Mouse (Mus musculus): ENCODE measurements around the gene Atoh8. TPM values are rescaled to one million over a fixed set of nuclear protein-coding genes. Genes with fewer than 3 reads are reported as not detected.

The Atoh8 gene
- polyA plus RNA-seq, 1 experiment from 2014 or later, result 4.7 TPM

DNA sequence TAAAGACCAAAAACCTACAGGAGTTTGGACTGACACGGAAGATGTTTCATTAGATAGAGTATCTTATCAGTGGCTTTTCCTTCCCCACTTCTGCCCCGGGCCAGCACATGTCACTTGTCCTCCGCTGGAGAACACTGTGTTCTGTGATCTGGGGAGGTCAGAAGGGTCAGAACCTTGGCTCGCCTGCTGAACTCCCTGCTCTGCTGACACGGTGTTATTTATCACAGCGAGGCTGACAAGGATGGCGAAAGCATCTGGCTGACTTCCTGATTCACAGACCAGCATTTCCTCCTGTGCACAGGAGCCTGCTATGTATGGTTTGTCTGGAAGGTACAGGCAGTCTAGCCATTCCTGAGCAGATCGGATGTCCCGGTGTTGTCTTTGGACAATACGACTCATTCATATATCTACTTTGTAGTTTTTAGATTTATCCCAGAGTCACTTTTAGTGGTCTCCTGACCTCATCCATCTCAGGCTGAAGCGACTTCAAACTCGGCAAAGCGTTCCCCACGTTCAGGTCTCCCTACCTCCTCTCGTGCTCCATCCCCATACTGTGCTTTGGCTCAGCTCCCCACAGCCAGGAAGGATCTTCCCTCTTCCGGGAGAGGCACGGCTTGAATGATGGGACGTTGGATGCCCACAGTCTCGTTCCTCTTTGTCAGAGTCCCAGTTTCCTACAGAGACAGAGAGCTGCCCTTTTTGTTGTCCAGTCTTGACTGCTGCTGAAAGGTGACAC lies 73.1 kb downstream of the Atoh8 start:
- Histone ChIP-seq H3K4me3 (ENCODE audit: low read length) (no peak overlapping the region), H3K27ac (ENCODE audit: low read depth, low read length) (no peak overlapping the region), H3K4me2 (ENCODE audit: low read length) (no peak overlapping the region), H3K27me3 (replicated peaks; ENCODE audit: control insufficient read depth, insufficient read depth, low read length) (no peaks in the 10 kb centered on the region), H3K4me1 (ENCODE audit: control insufficient read depth, insufficient read depth, low read depth, low read length) (peaks cover 3% of the 10 kb centered on the region; the same call in 1 of the 2 replicates), H3K9ac (ENCODE audit: low read depth, low read length) (no peak overlapping the region), H3K9me3 (ENCODE audit: control insufficient read depth, low read length) (no peaks in the 10 kb centered on the region), H3K36me3 (ENCODE audit: control insufficient read depth, insufficient read depth, low read length) (no peaks in the 10 kb centered on the region)
- ATAC-seq, result no peak
- WGBS, result 56% methylated on average over 19 of the region's 19 CpGs

DNA sequence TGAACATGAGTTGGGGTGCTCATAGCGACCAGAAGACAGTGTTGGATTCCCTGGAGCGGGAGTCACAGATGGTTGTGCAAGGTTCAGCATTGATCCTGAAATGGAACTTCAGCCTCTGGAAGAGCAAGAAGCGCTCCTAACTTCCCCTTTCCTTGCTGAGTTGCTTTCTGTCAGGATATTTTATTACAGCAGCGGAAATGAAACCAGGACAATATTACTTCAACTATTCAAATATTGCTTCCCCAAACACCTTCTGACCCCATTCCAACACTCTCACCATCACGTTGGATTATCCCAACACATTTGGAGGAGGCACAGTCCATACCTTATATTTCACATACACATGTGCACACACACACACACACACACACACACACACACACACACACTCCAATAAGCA lies 73.6 kb downstream of the Atoh8 start:
- no peak overlapping the region for H3K27ac ChIP-seq (ENCODE audit: low read depth, low read length)
- H3K9me3 ChIP-seq (ENCODE audit: control insufficient read depth, low read length), result no peaks in the 10 kb centered on the region
- H3K4me1 ChIP-seq (ENCODE audit: control insufficient read depth, insufficient read depth, low read depth, low read length), result peaks cover 3% of the 10 kb centered on the region; the same call in 1 of the 2 replicates
- H3K4me2 ChIP-seq (ENCODE audit: low read length), result no peak overlapping the region
- H3K27me3 ChIP-seq (replicated peaks; ENCODE audit: control insufficient read depth, insufficient read depth, low read length), result no peaks in the 10 kb centered on the region
- no peaks in the 10 kb centered on the region for H3K36me3 ChIP-seq (ENCODE audit: control insufficient read depth, insufficient read depth, low read length)
- ATAC-seq, result no peak
- no peak overlapping the region for H3K4me3 ChIP-seq (ENCODE audit: low read length)
- no peak overlapping the region for H3K9ac ChIP-seq (ENCODE audit: low read depth, low read length)
- 85% methylated on average over 5 of the region's 5 CpGs for WGBS

GRCm38 (mm10) chr6:72160991-72161390 lies 74.4 kb downstream of the Atoh8 start:
- H3K36me3 ChIP-seq (ENCODE audit: control insufficient read depth, insufficient read depth, low read length), result no peaks in the 10 kb centered on the region
- ATAC-seq, result no peak
- WGBS, result 81% methylated on average over 3 of the region's 3 CpGs
- H3K27me3 ChIP-seq (replicated peaks; ENCODE audit: control insufficient read depth, insufficient read depth, low read length), result no peaks in the 10 kb centered on the region
- H3K9me3 ChIP-seq (ENCODE audit: control insufficient read depth, low read length), result no peaks in the 10 kb centered on the region
- H3K9ac ChIP-seq (ENCODE audit: low read depth, low read length), result no peak overlapping the region
- no peak overlapping the region for H3K4me3 ChIP-seq (ENCODE audit: low read length)
- H3K4me1 ChIP-seq (ENCODE audit: control insufficient read depth, insufficient read depth, low read depth, low read length), result peaks cover 3% of the 10 kb centered on the region; the same call in 1 of the 2 replicates
- no peak overlapping the region for H3K27ac ChIP-seq (ENCODE audit: low read depth, low read length)
- H3K4me2 ChIP-seq (ENCODE audit: low read length), result no peak overlapping the region

- no peaks in the 10 kb centered on the region for H3K9me3 ChIP-seq (ENCODE audit: control insufficient read depth, low read length)
- H3K4me1 ChIP-seq (ENCODE audit: control insufficient read depth, insufficient read depth, low read depth, low read length), result peaks cover 3% of the 10 kb centered on the region; the same call in 1 of the 2 replicates
- no peak overlapping the region for H3K27ac ChIP-seq (ENCODE audit: low read depth, low read length)
- WGBS, result 81% methylated on average over 10 of the region's 10 CpGs
- ATAC-seq, result no peak
- no peaks in the 10 kb centered on the region for H3K36me3 ChIP-seq (ENCODE audit: control insufficient read depth, insufficient read depth, low read length)
- H3K9ac ChIP-seq (ENCODE audit: low read depth, low read length), result no peak overlapping the region
- no peak overlapping the region for H3K4me2 ChIP-seq (ENCODE audit: low read length)
- no peak overlapping the region for H3K4me3 ChIP-seq (ENCODE audit: low read length)
- no peaks in the 10 kb centered on the region for H3K27me3 ChIP-seq (replicated peaks; ENCODE audit: control insufficient read depth, insufficient read depth, low read length)
Observed at GRCm38 (mm10) chr6:72159861-72160395, 75.4 kb downstream of the Atoh8 start.

DNA sequence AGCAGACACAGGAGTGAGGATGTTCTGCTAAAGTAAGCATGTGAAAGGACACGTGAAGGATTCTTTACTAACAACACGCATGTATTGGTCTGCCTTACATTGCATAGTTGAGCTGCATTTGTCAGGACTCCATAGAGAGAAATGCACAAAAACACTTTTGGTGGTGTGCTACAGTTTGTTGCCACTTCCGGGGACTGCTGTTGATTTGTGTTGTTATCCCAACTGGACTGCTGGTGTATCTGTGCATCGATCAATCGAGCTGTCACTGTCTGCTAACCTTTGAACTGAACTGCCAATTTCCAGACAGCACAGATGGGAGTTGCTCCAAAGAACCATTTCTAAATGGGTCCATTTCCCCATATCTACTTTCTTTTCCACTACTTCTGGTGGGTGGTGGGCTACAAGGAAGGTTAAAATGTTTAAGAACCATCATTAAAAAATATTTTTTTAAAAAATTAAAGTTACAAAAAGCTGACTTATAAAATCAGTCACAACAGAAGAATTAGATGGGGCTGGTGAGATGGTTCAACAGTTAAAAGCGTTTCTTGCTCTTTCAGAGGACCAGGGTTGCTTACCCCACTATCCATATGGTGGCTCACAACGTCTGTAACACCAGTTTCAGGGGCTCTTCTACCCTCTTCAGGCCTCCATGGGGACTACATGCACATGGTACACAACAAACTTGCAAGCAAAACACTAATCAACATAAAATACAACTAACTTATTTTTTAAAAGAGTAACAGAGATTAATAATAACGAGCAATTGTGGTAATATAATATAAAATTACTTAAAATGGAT lies 76.2 kb downstream of the Atoh8 start:
- no peak for ATAC-seq
- Histone ChIP-seq H3K9me3 (ENCODE audit: control insufficient read depth, low read length) (no peaks in the 10 kb centered on the region), H3K27me3 (replicated peaks; ENCODE audit: control insufficient read depth, insufficient read depth, low read length) (no peaks in the 10 kb centered on the region), H3K4me3 (ENCODE audit: low read length) (no peak overlapping the region), H3K9ac (ENCODE audit: low read depth, low read length) (no peak overlapping the region), H3K27ac (ENCODE audit: low read depth, low read length) (no peak overlapping the region), H3K4me1 (ENCODE audit: control insufficient read depth, insufficient read depth, low read depth, low read length) (no peaks in the 10 kb centered on the region), H3K4me2 (ENCODE audit: low read length) (no peak overlapping the region), H3K36me3 (ENCODE audit: control insufficient read depth, insufficient read depth, low read length) (peaks cover 2% of the 10 kb centered on the region; the same call in 1 of the 2 replicates)
- WGBS, result 85% methylated on average over 8 of the region's 8 CpGs

Other genes with a start within 250 kb of the Atoh8 start
- gene St3gal5, start 138.0 kb downstream of the Atoh8 start, polyA plus RNA-seq (2015; fragmentation: Nextera tagmentation; extraction: Ambion mirVana), result 64.7 and 69.2 TPM in 2 replicates
- 0.61 and 0.70 TPM in 2 replicates for gene Sftpb, start 69.0 kb upstream of the Atoh8 start, polyA plus RNA-seq (2015; fragmentation: Nextera tagmentation; extraction: Ambion mirVana)
- gene Usp39, start 109.6 kb upstream of the Atoh8 start, polyA plus RNA-seq (2015; fragmentation: Nextera tagmentation; extraction: Ambion mirVana), result 34.2 and 40.3 TPM in 2 replicates
- 16.9 and 17.3 TPM in 2 replicates for gene 0610030E20Rik, start 111.7 kb upstream of the Atoh8 start, polyA plus RNA-seq (2015; fragmentation: Nextera tagmentation; extraction: Ambion mirVana)
- gene Tmem150a, start 119.9 kb upstream of the Atoh8 start, polyA plus RNA-seq (2015; fragmentation: Nextera tagmentation; extraction: Ambion mirVana), result 22.1 and 22.9 TPM in 2 replicates
- 127 and 137 TPM in 2 replicates for gene Rnf181, start 131.4 kb upstream of the Atoh8 start, polyA plus RNA-seq (2015; fragmentation: Nextera tagmentation; extraction: Ambion mirVana)
- 16.2 and 20.1 TPM in 2 replicates for gene Vamp5, start 144.9 kb upstream of the Atoh8 start, polyA plus RNA-seq (2015; fragmentation: Nextera tagmentation; extraction: Ambion mirVana)
- gene Vamp8, start 155.1 kb upstream of the Atoh8 start, polyA plus RNA-seq (2015; fragmentation: Nextera tagmentation; extraction: Ambion mirVana), result 28.5 and 29.4 TPM in 2 replicates
- gene Ggcx, start 178.7 kb upstream of the Atoh8 start, polyA plus RNA-seq (2015; fragmentation: Nextera tagmentation; extraction: Ambion mirVana), result 15.8 and 18.5 TPM in 2 replicates
- gene Mat2a, start 204.0 kb upstream of the Atoh8 start, polyA plus RNA-seq (2015; fragmentation: Nextera tagmentation; extraction: Ambion mirVana), result 300 and 327 TPM in 2 replicates